Mouse (Mus musculus) frontal cortex, postnatal 14 days (tissue): ENCODE results near the gene Mrc1.

Source experiments
- DNase-seq, 2 experiments: peaks; one replicate each; pipeline ENCODE4 v3.0.0; 2022; ENCODE audit warnings: low spot score in 2 of 2

Gene Mrc1

DNA sequence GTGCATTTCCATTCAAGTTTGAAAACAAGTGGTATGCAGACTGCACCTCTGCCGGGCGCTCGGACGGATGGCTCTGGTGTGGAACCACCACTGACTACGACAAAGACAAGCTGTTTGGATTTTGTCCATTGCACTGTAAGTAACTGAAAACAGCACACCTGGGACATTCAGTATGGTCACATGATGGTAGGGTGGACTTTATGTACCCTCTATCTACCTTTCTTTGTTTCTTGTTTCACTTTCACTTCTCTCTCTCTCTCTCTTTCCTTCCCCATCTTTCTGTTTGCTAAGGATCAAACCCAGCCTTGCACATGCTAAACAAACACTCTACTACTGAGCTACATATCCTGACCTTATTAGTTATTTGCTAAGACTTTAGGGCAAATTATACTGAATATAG lies 15.0 kb downstream of the Mrc1 start:
- DNase-seq = no peak

DNA sequence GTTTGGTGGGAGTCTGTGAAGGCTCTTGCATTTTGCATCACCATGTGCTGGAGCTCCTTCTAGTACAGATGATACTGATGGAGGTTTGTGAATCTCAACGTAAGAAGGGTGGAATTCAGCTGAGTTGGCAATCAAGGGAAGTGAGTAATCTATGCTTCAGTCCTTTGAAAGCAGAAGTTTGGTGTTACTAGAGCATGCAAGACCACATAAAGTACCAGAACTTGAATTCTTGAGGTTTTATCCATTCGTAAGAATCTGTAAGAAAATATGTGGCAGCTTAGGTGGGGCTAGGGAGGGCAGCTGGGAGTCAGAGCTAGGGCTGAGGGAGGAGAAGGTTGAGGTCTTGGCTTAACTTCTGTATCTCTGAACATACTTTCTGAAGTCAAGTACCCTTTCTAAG lies 15.5 kb downstream of the Mrc1 start:
- DNase-seq = no peak

- DNase-seq = no peak
Observed at GRCm38 (mm10) chr2:14249839-14250564, 20.8 kb downstream of the Mrc1 start.

GRCm38 (mm10) chr2:14251938-14252337 lies 22.7 kb downstream of the Mrc1 start:
- no peak for DNase-seq

DNA sequence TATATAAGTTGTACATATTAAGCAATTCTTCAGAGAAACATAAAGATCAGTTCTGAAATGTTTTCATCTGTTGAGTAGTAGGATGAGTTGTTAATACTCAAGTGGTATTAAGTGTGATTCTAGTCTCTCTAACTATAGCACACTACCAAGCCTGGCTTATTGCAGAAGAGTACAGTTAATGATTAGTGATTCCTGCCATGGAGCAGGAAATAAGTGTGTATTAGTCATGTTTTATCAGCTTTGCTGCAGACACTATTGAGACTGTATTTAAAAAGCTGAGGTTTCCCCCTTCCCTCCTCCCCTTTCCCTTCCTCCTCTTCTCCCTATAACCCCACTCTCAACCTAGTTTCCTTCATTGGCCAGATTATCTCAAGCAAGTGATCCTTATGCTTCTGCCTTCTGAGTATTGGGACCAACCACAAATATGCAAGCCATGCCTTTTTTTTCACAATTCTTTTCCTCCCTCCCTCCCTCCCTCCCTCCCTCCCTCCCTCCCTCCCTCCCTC lies 29.2 kb downstream of the Mrc1 start:
- DNase-seq = no peak

GRCm38 (mm10) chr2:14262090-14262489 lies 32.9 kb downstream of the Mrc1 start:
- no peak for DNase-seq

DNA sequence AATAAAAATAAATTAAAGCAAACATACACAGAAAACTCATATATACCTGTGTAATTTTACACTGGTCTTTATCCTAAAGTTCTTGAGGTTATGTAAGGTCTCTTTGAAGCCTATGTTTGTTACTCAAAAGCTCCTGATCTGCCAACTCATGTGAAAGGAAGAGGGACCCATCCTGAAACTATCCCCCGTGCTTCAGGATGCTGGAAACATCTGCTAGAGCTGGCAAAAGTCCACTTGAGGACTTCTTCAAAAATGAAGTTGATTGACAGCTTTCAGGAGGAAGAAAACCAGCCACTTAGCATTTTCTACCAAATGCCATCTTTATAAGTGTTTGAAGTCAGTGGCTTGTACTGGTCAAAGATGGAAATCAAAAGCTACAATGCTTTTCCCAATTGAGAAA lies 40.0 kb downstream of the Mrc1 start:
- no peak for DNase-seq

DNA sequence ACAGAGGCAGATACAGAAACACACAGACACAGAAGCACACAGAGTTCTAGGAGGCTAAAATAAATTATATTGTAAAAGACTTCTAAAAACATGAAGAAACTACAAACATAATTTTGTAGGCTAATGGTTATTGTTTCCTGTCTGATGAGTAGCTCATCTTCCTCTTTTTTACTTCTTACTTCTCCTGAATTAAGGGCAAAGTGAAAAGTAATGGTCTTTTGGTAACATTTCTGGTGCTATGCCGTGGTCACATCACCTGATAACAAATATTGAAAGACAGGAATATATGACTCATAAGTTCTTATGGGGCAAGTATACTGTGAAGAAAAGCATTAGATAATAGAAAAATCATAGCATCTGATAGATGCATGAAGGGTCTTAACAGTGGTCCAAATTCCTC lies 42.9 kb downstream of the Mrc1 start:
- no peak for DNase-seq

GRCm38 (mm10) chr2:14275796-14276195 lies 46.6 kb downstream of the Mrc1 start:
- DNase-seq = no peak

GRCm38 (mm10) chr2:14279256-14279655 lies 50.1 kb downstream of the Mrc1 start:
- DNase-seq = no peak

GRCm38 (mm10) chr2:14279795-14280194 lies 50.6 kb downstream of the Mrc1 start:
- DNase-seq = no peak

GRCm38 (mm10) chr2:14295334-14295733 lies 66.1 kb downstream of the Mrc1 start:
- DNase-seq = peak; percentile 71 to 87

DNA sequence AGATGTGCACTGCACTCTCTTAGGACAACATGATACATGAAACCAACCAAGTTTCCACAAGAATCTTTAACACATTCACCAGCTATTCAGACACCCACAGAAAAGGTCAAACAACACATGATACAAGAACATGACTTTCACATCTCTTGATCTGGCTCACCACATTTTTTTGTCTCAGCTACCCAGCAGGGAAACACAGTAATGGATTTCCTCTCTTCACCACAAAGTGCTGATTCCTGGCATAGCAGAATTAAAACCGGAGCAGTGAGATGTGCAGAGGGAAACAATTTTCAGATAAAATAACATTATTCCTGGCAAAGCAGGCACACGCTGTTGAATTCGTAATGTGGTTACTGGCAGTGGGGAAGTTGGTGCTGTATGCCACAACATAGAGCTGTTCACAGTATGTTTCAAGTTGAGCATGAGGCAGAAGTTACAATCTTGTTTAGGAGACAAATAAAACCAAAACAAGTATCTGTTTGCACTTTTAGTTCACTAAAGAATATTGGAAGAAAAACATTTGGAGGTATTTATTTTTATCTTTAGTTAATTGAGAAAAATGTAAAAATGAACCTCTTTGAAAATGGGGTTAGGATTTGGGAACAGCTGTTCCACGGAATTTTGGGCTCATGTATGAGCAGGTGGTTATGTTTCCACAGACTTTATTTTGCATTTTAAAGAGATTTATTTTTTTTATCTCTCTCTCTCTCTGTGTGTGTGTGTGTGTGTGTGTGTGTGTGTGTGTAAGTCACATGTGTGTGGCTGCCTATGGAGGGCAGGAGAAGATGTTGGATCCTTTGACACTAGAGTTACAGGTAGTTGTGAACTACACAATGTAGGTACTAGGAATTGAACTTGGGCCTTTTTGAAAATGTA lies 83.6 kb downstream of the Mrc1 start:
- no peak for DNase-seq

DNA sequence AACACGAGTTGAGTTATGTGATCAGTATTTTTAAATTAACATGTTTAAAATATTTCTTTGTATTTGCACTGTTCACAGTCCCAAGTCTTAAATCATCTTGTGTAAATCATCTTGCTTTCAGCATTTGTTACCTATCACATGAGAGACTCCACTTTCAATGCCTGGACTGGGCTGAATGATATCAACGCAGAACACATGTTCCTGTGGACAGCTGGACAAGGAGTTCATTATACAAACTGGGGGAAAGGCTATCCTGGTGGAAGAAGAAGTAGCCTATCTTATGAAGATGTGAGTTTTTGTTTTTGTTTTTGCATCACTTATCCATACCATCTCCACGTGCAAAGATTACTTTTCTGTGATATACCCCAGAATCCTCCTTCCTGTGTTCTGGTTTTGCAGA lies 85.9 kb downstream of the Mrc1 start:
- no peak for DNase-seq

DNA sequence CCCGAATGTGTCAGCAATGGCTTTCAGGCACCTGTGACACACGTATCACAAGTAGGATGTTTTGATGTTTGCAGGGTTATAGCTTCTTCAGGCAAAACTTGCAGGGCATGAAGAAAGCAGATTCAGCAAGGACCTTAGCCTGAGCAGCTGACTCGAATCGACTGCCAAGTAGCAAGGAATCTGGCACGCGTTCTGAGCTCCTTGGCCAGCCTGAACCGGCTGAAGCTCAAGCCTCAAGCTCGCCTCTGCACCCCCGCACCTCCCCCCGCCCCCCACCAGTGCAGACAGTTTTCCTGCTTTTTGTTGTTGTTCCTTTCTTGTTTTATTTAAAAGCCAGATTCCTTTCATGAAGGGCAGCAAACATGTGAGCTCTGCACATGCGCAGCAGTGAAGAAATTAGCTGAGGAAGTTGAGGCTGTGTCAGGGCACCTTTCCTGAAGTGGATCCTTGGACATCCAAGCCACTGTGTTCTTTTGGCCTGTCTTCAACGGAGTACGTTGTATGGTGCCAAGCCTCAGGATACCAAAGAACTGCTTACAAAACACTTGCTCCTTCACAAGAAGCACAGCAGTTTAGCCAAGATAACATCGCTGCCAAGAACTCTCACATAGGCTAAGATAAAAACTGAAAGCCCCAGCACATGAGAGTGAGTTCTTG lies 112.6 kb downstream of the Mrc1 start:
- peak; percentile 30 to 45 for DNase-seq

GRCm38 (mm10) chr2:14342309-14342839 lies 113.2 kb downstream of the Mrc1 start:
- peak in 1 of 2 experiments; percentile 6 for DNase-seq
